Mouse (Mus musculus): ENCODE data around the gene Igfbp2.

GRCm38 (mm10) chr1:72875708-72876107 is 51.4 kb downstream of the Igfbp2 start:
- TF ChIP-seq POLR2A (IDR thresholded peaks at IDR 0.05; ENCODE audit: borderline replicate concordance, extremely low read depth, insufficient read depth, insufficient read length, poor library complexity, severe bottlenecking) (no peak), CTCF (IDR thresholded peaks at IDR 0.05; ENCODE audit: borderline replicate concordance, extremely low read depth, insufficient read depth, insufficient read length) (no peak)

Data from brain, embryonic 14.5 days (tissue).